Mouse (Mus musculus) fibroblast of lung, adult 2 months (primary cell): ENCODE data around the gene Ccr6.

Experiments
- DNase-seq: peaks from one replicate; pipeline ENCODE4 v3.0.0-alpha.2; 2011; ENCODE audit warnings: low read depth

The Ccr6 gene

GRCm38 (mm10) chr17:8284254-8284661 is 48.4 kb downstream of the Ccr6 start:
- no peak for DNase-seq

- no peak for DNase-seq
Observed at GRCm38 (mm10) chr17:8285056-8285455, 49.2 kb downstream of the Ccr6 start.

- no peak for DNase-seq
Observed at GRCm38 (mm10) chr17:8286987-8287386, 51.1 kb downstream of the Ccr6 start.

GRCm38 (mm10) chr17:8289993-8290679 is 54.3 kb downstream of the Ccr6 start:
- no peak for DNase-seq

GRCm38 (mm10) chr17:8290736-8291135 is 54.9 kb downstream of the Ccr6 start:
- DNase-seq: peak; percentile 37

GRCm38 (mm10) chr17:8295825-8296224 is 60.0 kb downstream of the Ccr6 start:
- no peak for DNase-seq

GRCm38 (mm10) chr17:8296313-8296844 is 60.5 kb downstream of the Ccr6 start:
- no peak for DNase-seq

- no peak for DNase-seq
Observed at GRCm38 (mm10) chr17:8297746-8298145, 61.9 kb downstream of the Ccr6 start.

GRCm38 (mm10) chr17:8298281-8298680 is 62.4 kb downstream of the Ccr6 start:
- DNase-seq: no peak

- no peak for DNase-seq
Observed at GRCm38 (mm10) chr17:8299524-8299923, 63.7 kb downstream of the Ccr6 start.

- no peak for DNase-seq
Observed at GRCm38 (mm10) chr17:8301515-8301914, 65.7 kb downstream of the Ccr6 start.

GRCm38 (mm10) chr17:8302772-8303438 is 67.1 kb downstream of the Ccr6 start:
- no peak for DNase-seq

GRCm38 (mm10) chr17:8303671-8304070 is 67.8 kb downstream of the Ccr6 start:
- DNase-seq: no peak

- no peak for DNase-seq
Observed at GRCm38 (mm10) chr17:8305801-8306200, 70.0 kb downstream of the Ccr6 start.
